Mouse (Mus musculus): ENCODE data around the gene Gm14391.
"Not testable (repeated sequence)": the region's sequence is repeated elsewhere in the genome, so short reads cannot be mapped to it uniquely, and the experiment has no call there.

GRCm38 (mm10) chr2:175174058-175174457 is 32.7 kb downstream of the Gm14391 start:
- TF ChIP-seq GATA1 (IDR thresholded peaks at IDR 0.05; ENCODE audit: borderline replicate concordance, low read length); FLI1 (IDR thresholded peaks at IDR 0.05; ENCODE audit: low read length): not testable (repeated sequence)

Measured in megakaryocyte, embryonic 14.5 days (primary cell).